ENCODE assay signal across 10 mouse cellular contexts in the genomic region with DNA sequence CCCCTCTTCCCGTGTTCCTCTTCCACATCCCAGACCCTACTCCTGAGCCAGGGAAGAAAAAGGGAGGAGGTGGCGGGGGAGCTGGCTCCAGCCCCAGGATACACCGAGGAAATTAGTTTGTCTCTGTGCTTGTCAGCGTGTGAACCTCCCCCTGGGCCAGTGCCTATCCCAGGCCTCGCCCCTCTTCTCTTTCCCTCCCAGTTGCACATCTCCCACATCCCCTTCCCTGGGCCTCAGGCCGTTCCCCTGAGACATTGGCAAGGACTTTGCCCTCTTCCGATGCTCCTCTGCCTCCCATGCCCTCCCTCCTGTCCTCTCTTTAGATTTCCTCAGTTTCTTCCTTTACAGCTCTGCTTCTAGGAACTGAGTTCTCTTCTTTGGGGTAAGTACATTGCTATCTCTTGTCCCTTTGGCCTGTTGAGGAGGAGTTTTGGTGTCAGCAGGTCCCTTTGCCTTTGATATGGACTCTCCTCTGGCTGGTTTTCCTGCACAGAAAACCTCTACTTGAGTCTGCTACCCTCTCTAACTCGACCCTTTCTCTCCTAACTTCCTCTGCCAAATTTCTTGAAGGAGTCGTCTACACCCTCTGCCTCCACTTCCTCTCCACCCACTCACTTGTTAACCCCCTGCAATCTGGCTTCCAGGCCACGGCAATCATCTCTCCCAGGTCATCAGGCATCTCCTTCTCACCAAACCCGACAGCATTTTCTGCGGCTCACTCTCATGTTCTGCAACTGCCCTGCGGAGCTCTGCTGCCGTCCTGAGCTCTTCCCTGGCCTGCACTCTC. TPM values are rescaled to one million over a fixed set of nuclear protein-coding genes. Genes with fewer than 3 reads are reported as not detected.
DNase-seq lines count a peak whose midpoint lies in the region; ATAC-seq lines count a peak whose summit lies in the region.
"Had no signal": no experiment of that assay in that cellular context is flagged by ENCODE, and none has a peak within 500 bp of the region (broad histone marks: within the 10 kb centered on the region; RNA-seq: fewer than 3 reads in every experiment).

No protein-coding gene starts in this region.

- no peaks in the 10 kb centered on the region for H3K36me3 ChIP-seq in forebrain, embryonic 14.5 days (ENCODE audit: control insufficient read depth, insufficient read depth, low read length)
- H3K36me3 ChIP-seq in forebrain, embryonic 15.5 days = no peaks in the 10 kb centered on the region
- no peaks in the 10 kb centered on the region for H3K36me3 ChIP-seq in heart, embryonic 15.5 days
- no peaks in the 10 kb centered on the region for H3K36me3 ChIP-seq in liver, embryonic 11.5 days (ENCODE audit: control insufficient read depth, insufficient read depth, low read length)

- H3K9me3 ChIP-seq in forebrain, embryonic 14.5 days (replicated peaks; ENCODE audit: control insufficient read depth, low read length) = no peaks in the 10 kb centered on the region
- H3K9me3 ChIP-seq in forebrain, embryonic 15.5 days = no peaks in the 10 kb centered on the region
- no peaks in the 10 kb centered on the region for H3K9me3 ChIP-seq in heart, embryonic 15.5 days (replicated peaks)
- H3K9me3 ChIP-seq in liver, embryonic 11.5 days (ENCODE audit: control insufficient read depth, low read length) = no peaks in the 10 kb centered on the region

- WGBS in forebrain, embryonic 14.5 days = 52% methylated on average over 14 of the region's 14 CpGs
- 43% methylated on average over 14 of the region's 14 CpGs for WGBS in forebrain, embryonic 15.5 days
- WGBS in heart, embryonic 15.5 days = 27% methylated on average over 14 of the region's 14 CpGs
- 32% methylated on average over 14 of the region's 14 CpGs for WGBS in liver, embryonic 11.5 days

- no peak overlapping the region for H3K4me2 ChIP-seq in forebrain, embryonic 14.5 days (ENCODE audit: low read length)
- H3K4me2 ChIP-seq in forebrain, embryonic 15.5 days (replicated peaks) = no peak overlapping the region
- peak overlapping the region; percentile 17 for H3K4me2 ChIP-seq in heart, embryonic 15.5 days
- peak overlapping the region; percentile 21 for H3K4me2 ChIP-seq in liver, embryonic 11.5 days

- 0 out of 2 replicates have a peak overlapping the region, but pooled peaks have one; percentile 13 for H3K9ac ChIP-seq in forebrain, embryonic 14.5 days (ENCODE audit: low read length)
- H3K9ac ChIP-seq in forebrain, embryonic 15.5 days (replicated peaks) = no peak overlapping the region
- H3K9ac ChIP-seq in heart, embryonic 15.5 days = 0 out of 2 replicates have a peak overlapping the region, but pooled peaks have one; percentile 5
- peak overlapping the region; percentile 32; the same call in 1 of the 2 replicates for H3K9ac ChIP-seq in liver, embryonic 11.5 days (ENCODE audit: low read depth, low read length)

- H3K27me3 ChIP-seq in forebrain, embryonic 14.5 days (replicated peaks; ENCODE audit: control insufficient read depth, insufficient read depth, low read length) = peaks cover 10% of the 10 kb centered on the region
- H3K27me3 ChIP-seq in forebrain, embryonic 15.5 days = peaks cover 14% of the 10 kb centered on the region
- H3K27me3 ChIP-seq in heart, embryonic 15.5 days = peaks cover 38% of the 10 kb centered on the region
- peaks cover 28% of the 10 kb centered on the region for H3K27me3 ChIP-seq in liver, embryonic 11.5 days (replicated peaks; ENCODE audit: control insufficient read depth, insufficient read depth, low read length)

- H3K4me1 ChIP-seq in forebrain, embryonic 14.5 days (ENCODE audit: control insufficient read depth, insufficient read depth, low read length) = peaks cover 6% of the 10 kb centered on the region; the same call in 1 of the 2 replicates
- H3K4me1 ChIP-seq in forebrain, embryonic 15.5 days = peaks cover 15% of the 10 kb centered on the region
- H3K4me1 ChIP-seq in heart, embryonic 15.5 days (replicated peaks) = peaks cover 39% of the 10 kb centered on the region
- peaks cover 38% of the 10 kb centered on the region for H3K4me1 ChIP-seq in liver, embryonic 11.5 days (replicated peaks; ENCODE audit: control insufficient read depth, insufficient read depth, low read length)

- no peak overlapping the region for H3K27ac ChIP-seq in forebrain, embryonic 14.5 days (ENCODE audit: low read depth, low read length)
- no peak overlapping the region for H3K27ac ChIP-seq in forebrain, embryonic 15.5 days (replicated peaks)
- peak overlapping the region; percentile 63 for H3K27ac ChIP-seq in heart, embryonic 15.5 days
- H3K27ac ChIP-seq in liver, embryonic 11.5 days (ENCODE audit: low read depth, low read length) = peak overlapping the region; percentile 65
- H3K27ac ChIP-seq: macrophage had no signal

- ATAC-seq in forebrain, embryonic 14.5 days = no peak
- no peak for ATAC-seq in forebrain, embryonic 15.5 days (replicated peaks)
- ATAC-seq in heart, embryonic 15.5 days (replicated peaks; ENCODE audit: insufficient number of reproducible peaks, insufficient read depth, low FRiP score, low read depth) = 0 out of 2 replicates have a peak, but pooled peaks have one; percentile 25
- ATAC-seq in liver, embryonic 11.5 days (replicated peaks; ENCODE audit: low FRiP score) = no peak

- no peak overlapping the region for H3K4me3 ChIP-seq in forebrain, embryonic 14.5 days (ENCODE audit: low read depth, low read length)
- H3K4me3 ChIP-seq in forebrain, embryonic 15.5 days = no peak overlapping the region
- no peak overlapping the region for H3K4me3 ChIP-seq in heart, embryonic 15.5 days
- H3K4me3 ChIP-seq in liver, embryonic 11.5 days (ENCODE audit: low read depth, low read length) = no peak overlapping the region

- DNase-seq in forebrain, embryonic 14.5 days (ENCODE audit: low spot score) = peak; percentile 37
- DNase-seq in 3T3-L1 (ENCODE audit: low read depth, low spot score) = peak; percentile 65
- DNase-seq in liver, embryonic 11.5 days (ENCODE audit: low spot score) = no peak
- DNase-seq in Muller cell, postnatal 12 days (ENCODE audit: inconsistent ontology term) = no peak
- no peak for DNase-seq in urinary bladder, postnatal 25 days (ENCODE audit: low spot score)
- DNase-seq in layer of hippocampus, postnatal 25 days (ENCODE audit: extremely low spot score in 1 of 2, low spot score in 1 of 2) = no peak

RNA-seq across cellular contexts. Expression of a gene that starts 7.0 kb away (rescaled TPM):
- not detected in 2 replicates for polyA plus RNA-seq in forebrain, embryonic 14.5 days (2014; fragmentation: Nextera tagmentation; extraction: Ambion mirVana)
- not detected in 2 replicates for polyA plus RNA-seq in forebrain, embryonic 15.5 days (2015; fragmentation: Nextera tagmentation; extraction: Ambion mirVana)
- not detected in 2 replicates for polyA plus RNA-seq in heart, embryonic 15.5 days (2015; fragmentation: Nextera tagmentation; extraction: Ambion mirVana)
- polyA plus RNA-seq in liver, embryonic 11.5 days (2014; fragmentation: Nextera tagmentation; extraction: Ambion mirVana) = not detected in 2 replicates
- total RNA-seq in layer of hippocampus, postnatal 25 days (2021) = not detected
- polyA plus RNA-seq: cortical plate, adult 2 months; macrophage had no signal

RNA-seq across cellular contexts. Expression of a gene that starts 7.1 kb away (rescaled TPM):
- 0.61 and 0.85 TPM in 2 replicates for polyA plus RNA-seq in forebrain, embryonic 14.5 days (2014; fragmentation: Nextera tagmentation; extraction: Ambion mirVana)
- 0.39 and 0.43 TPM in 2 replicates for polyA plus RNA-seq in forebrain, embryonic 15.5 days (2015; fragmentation: Nextera tagmentation; extraction: Ambion mirVana)
- 0.96 and 1.9 TPM in 2 replicates for polyA plus RNA-seq in heart, embryonic 15.5 days (2015; fragmentation: Nextera tagmentation; extraction: Ambion mirVana)
- 1.9 and 2.4 TPM in 2 replicates for polyA plus RNA-seq in liver, embryonic 11.5 days (2014; fragmentation: Nextera tagmentation; extraction: Ambion mirVana)
- under 1 TPM; 0.27 to 0.61 TPM for total RNA-seq in layer of hippocampus, postnatal 25 days (2021)

RNA-seq across cellular contexts. Expression of a gene that starts 10.5 kb away (rescaled TPM):
- 17.6 and 19.0 TPM in 2 replicates for polyA plus RNA-seq in forebrain, embryonic 14.5 days (2014; fragmentation: Nextera tagmentation; extraction: Ambion mirVana)
- polyA plus RNA-seq in forebrain, embryonic 15.5 days (2015; fragmentation: Nextera tagmentation; extraction: Ambion mirVana) = 17.2 and 18.1 TPM in 2 replicates
- 17.1 and 24.1 TPM in 2 replicates for polyA plus RNA-seq in heart, embryonic 15.5 days (2015; fragmentation: Nextera tagmentation; extraction: Ambion mirVana)
- 22.1 and 24.9 TPM in 2 replicates for polyA plus RNA-seq in liver, embryonic 11.5 days (2014; fragmentation: Nextera tagmentation; extraction: Ambion mirVana)
- total RNA-seq in layer of hippocampus, postnatal 25 days (2021) = 10 to 100 TPM; 15.1 to 17.5 TPM

RNA-seq across cellular contexts. Expression of a gene that starts 19.7 kb away (rescaled TPM):
- 25.5 and 25.7 TPM in 2 replicates for polyA plus RNA-seq in forebrain, embryonic 14.5 days (2014; fragmentation: Nextera tagmentation; extraction: Ambion mirVana)
- polyA plus RNA-seq in forebrain, embryonic 15.5 days (2015; fragmentation: Nextera tagmentation; extraction: Ambion mirVana) = 22.6 and 25.2 TPM in 2 replicates
- polyA plus RNA-seq in heart, embryonic 15.5 days (2015; fragmentation: Nextera tagmentation; extraction: Ambion mirVana) = 17.3 and 24.1 TPM in 2 replicates
- 35.7 and 38.8 TPM in 2 replicates for polyA plus RNA-seq in liver, embryonic 11.5 days (2014; fragmentation: Nextera tagmentation; extraction: Ambion mirVana)
- 1 to 10 TPM; 7.4 to 8.2 TPM for total RNA-seq in layer of hippocampus, postnatal 25 days (2021)

RNA-seq across cellular contexts. Expression of a gene that starts 29.3 kb away (rescaled TPM):
- polyA plus RNA-seq in forebrain, embryonic 14.5 days (2014; fragmentation: Nextera tagmentation; extraction: Ambion mirVana) = 608 and 689 TPM in 2 replicates
- polyA plus RNA-seq in forebrain, embryonic 15.5 days (2015; fragmentation: Nextera tagmentation; extraction: Ambion mirVana) = 560 and 578 TPM in 2 replicates
- polyA plus RNA-seq in heart, embryonic 15.5 days (2015; fragmentation: Nextera tagmentation; extraction: Ambion mirVana) = 666 and 734 TPM in 2 replicates
- 773 and 809 TPM in 2 replicates for polyA plus RNA-seq in liver, embryonic 11.5 days (2014; fragmentation: Nextera tagmentation; extraction: Ambion mirVana)
- 100 to 1,000 TPM; 259 to 293 TPM for total RNA-seq in layer of hippocampus, postnatal 25 days (2021)

Comparison
In these comparisons a context has a peak if more than half of its experiments do, and no peak if none do; other contexts are left out.
1. DNase-seq: peak in forebrain, embryonic 14.5 days (single experiment) and 3T3-L1 (single experiment); none in liver, embryonic 11.5 days (single experiment), Muller cell, postnatal 12 days (single experiment), urinary bladder, postnatal 25 days (single experiment) and layer of hippocampus, postnatal 25 days (0 of 2).
2. H3K27ac ChIP-seq: peak in heart, embryonic 15.5 days (single experiment) and liver, embryonic 11.5 days (single experiment); none in forebrain, embryonic 14.5 days (single experiment) and forebrain, embryonic 15.5 days (single experiment).
3. H3K4me2 ChIP-seq: peak in heart, embryonic 15.5 days (single experiment) and liver, embryonic 11.5 days (single experiment); none in forebrain, embryonic 14.5 days (single experiment) and forebrain, embryonic 15.5 days (single experiment).